Mouse (Mus musculus) brain, embryonic 18.5 days (tissue): ENCODE results near the gene Gm20716.
A peak's percentile ranks its signal among the peaks of the same experiment; 100 is the strongest.

Experiments used
- DNase-seq: peaks from one replicate; pipeline ENCODE4 v3.0.0-alpha.2; 2012; ENCODE audit warnings: low read depth, low spot score

Gene Gm20716

DNA sequence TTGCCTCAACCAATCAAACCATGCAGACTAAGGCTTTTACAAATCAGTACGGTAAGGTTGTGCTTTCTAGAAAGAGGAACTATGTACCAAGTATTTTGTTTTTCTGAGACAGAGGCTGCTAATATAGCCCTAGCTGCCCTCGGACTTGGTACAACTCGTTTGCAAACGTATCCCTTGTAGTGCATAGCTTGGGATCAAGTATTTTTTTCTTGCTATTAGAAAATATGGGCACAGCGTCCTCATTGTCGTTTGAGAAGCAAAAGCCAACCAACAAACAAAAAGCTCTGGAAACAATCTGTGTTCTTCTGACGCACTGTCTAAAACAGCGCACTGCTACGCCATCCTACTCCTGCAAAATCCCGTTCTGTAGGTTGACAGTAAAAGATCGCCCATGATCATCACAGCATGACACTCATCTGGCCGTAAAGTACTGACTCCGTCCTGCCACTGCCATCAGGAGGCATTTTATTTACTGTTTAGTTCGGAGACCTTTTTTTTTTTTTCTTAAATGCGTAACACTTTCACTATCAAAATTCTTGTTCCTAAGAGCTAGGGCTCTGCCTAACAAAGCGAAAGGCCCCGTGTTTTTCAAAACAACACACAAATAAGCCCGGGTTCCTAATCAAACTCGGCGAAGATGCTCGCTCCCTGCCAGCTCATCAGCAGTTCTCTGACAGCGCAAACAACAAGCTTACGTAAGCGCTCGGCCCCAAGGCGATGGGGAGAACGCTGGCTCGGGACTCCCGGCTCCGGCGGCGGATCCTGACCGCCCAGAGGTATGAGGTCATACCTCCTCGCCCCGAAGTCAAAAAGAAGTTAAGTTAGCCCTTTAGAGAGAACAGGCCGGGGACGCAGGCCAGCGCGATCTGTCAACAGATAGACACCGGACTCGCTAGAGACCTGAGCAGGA, 793 bp downstream of the Gm20716 start:
- no peak for DNase-seq

GRCm38 (mm10) chr2:168223326-168223725, 6.8 kb downstream of the Gm20716 start:
- no peak for DNase-seq

- no peak for DNase-seq
Observed at GRCm38 (mm10) chr2:168213788-168214397, 16.3 kb downstream of the Gm20716 start.

GRCm38 (mm10) chr2:168207883-168208282, 22.3 kb downstream of the Gm20716 start:
- no peak for DNase-seq

- DNase-seq = peak; percentile 90
Observed at GRCm38 (mm10) chr2:168206725-168207644, 23.2 kb downstream of the Gm20716 start, which contains the start of gene Adnp. Gene Adnp, minus strand, starts transcription at chr2:168207112.

DNA sequence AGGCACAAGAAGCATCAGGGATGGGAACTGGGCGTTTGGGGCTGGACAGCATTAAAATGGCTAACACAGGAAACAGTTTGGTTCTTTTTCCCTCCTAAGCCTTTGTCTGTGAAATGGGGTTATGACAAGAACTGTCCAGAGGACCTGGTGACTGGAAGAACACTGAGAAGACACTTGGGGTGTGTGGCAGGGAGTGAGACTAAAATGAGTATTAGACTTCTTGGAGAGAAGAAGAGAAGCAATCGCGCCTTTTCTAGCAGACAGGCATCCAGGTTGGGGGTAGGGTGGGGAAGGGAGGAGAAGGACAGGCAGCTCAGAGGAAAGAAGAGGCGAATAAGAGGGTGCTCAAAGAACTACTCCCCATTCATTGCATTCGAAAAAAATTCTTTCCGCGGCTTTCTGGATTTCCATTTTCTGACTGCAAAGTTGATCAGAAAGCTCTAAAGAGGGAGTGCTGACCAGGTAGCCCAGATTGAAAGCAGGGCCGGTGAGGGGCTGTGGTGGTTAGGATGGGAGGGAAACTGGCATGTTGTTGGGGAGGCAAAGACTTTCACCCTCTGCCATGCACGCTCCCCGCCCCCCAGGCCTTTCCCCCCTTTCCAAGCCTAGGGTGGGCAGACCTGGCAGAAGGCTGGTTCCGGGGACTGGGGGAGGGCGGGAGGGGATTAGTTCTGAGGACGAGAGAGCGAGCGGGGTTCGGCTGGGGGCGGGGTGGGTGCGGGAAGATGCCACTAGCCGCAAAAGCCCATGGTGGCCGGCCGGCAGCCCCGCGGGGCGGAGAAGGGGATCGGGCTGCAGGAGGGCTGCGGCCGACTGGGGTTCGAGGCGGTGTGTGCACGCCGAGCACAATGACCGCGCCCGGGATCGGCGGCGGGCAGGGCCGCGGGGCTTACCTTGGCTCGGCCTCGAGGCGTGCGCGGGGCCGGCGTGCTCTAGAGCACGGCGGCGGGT, 24.2 kb downstream of the Gm20716 start:
- no peak for DNase-seq

- DNase-seq = peak; percentile 75
Observed at GRCm38 (mm10) chr2:168205265-168205664, 24.9 kb downstream of the Gm20716 start.

DNA sequence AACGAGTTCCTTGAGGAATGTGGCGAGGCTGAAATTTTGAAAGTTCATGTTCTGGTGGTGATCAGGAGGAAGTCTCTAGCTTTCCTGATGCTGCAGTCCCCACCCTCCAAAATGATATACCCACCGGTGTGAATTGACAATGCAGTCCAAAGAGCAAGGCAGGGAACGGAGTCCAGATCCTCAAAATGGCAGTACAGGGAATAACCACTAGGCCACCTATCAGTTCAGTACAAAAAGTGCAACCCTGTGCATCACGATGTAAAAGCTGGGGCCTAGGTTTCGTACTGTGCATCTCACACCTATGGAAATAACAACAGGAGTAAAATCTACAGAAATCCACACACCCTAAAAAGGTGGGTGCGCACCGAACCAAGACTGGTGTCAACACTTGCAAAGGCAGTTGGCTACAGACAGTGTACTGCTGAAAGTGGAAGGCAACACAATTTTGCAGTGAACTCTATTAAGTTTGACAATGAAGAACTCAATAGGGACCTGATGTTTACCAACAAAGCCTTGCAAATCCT, 25.6 kb downstream of the Gm20716 start:
- DNase-seq = no peak

- DNase-seq = no peak
Observed at GRCm38 (mm10) chr2:168200014-168200691, 30.0 kb downstream of the Gm20716 start.

DNA sequence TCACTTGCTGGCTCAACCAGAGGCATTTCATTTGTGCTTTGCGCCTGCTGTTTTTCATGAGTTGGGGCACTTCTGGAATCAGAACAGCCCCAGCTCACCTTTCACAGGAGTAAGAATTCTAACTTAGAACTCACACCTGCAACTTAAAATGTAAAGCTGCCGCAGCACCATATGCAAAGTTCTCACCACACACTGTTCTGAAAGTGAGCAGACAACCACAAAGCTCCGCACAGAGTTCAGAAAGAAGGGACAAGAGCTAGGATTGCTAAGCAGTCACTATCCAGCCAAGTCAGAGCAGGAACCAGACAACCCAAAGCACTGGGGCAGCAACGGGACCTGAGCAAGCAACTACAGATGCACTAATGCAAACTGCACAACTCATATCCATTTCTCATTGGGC, 30.7 kb downstream of the Gm20716 start:
- DNase-seq = no peak

- no peak for DNase-seq
Observed at GRCm38 (mm10) chr2:168198421-168198820, 31.7 kb downstream of the Gm20716 start.

DNA sequence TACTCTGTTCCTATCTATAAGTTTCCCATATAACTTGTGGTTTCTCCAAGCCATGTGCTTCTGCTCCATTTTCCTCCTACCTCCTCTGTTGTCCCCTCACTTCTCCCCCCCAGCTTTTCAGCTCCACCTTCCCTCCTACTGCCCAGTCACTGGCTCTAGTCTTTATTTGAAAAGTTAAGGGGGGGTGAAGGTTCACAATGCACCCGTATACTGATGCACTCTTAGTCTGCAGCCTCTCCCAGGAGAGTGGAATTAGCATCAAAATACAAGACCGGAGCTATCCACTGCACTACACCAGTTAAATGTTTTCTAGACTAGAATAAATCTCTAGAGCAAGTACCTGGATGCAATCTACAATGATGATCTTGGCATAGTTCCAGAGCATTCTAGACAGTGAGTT, 34.4 kb downstream of the Gm20716 start:
- DNase-seq = no peak

DNA sequence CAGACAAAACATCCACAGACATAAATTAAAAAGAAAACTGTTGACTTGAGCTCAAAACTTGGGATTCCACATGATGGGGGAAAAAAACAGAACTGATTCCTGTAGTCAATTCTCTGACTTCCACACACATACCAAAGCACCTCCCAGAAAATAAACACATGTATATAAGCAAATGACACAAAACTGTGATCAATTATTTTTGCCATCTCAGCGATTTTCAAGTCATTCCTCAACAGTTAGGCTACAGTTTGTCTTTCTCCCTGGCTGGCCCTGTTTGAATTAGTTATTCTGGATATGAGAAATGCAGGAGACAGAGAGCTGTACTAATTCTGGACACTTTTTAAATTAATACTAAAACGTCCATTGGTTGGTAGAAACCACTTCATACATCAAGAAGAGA, 36.5 kb downstream of the Gm20716 start:
- DNase-seq = no peak

- no peak for DNase-seq
Observed at GRCm38 (mm10) chr2:168191856-168192255, 38.3 kb downstream of the Gm20716 start.

DNA sequence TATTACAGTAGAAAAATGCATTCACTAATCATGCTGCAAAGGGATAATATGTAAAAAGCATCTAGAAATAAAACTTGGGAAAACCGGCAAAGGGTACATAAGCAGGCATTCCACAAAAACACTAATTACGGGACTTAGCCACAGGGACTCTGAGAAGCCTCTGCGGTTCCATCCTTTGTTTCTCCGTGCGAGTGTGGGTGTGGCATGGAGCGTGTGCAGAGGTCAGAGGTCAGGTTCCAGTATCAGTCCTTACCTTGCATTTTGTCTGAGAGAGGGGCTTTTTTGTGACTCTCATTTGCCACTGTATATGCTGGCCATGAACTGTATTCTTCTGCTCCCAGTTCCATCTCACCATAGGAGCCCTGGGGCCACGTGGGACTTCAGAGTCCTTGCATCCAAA, 54.2 kb downstream of the Gm20716 start:
- DNase-seq = no peak

DNA sequence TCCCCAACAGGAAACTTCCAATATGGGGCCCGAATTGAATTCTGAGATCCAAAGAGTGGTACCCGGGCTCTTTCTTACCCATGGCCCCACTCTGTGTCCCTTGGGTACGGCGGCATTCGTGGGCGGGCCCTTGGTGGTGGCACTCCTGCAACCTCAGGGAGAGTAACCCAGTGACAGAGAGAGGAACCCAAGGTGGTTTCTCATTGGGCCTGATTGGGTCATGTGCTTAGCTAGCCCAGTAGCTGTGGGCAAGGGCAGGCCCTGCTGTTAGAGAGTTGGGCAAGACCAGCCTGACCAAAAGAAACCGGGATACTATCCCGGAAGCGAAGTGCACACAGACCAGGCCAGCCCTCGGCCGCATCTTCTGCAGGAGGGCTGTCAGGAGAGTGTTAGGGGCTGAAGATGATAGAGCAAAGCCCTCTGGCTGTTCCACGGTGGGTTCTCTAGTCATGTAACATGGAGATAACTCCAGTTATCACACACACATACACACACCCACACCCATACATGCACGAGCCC, 59.9 kb downstream of the Gm20716 start:
- DNase-seq = no peak

- DNase-seq = no peak
Observed at GRCm38 (mm10) chr2:168169800-168170113, 60.4 kb downstream of the Gm20716 start.

- no peak for DNase-seq
Observed at GRCm38 (mm10) chr2:168168892-168169799, 61.0 kb downstream of the Gm20716 start.

- no peak for DNase-seq
Observed at GRCm38 (mm10) chr2:168167781-168168180, 62.4 kb downstream of the Gm20716 start.
